Mouse (Mus musculus) embryonic facial prominence, embryonic 14.5 days (tissue): ENCODE measurements at regions not wholly inside any gene's neighbourhood (a gene's known extent, or its start where the extent isn't known, plus 50 kb on each side); places are given as distances from the start of the nearest gene placed in this dataset.

Source experiments
- ATAC-seq: fragments of 200-750 bp; cut with Nextera tagmentation; 2 replicates; pipeline ENCODE4 v1.8.0; 2017; ENCODE audit warnings: low read depth, moderate number of reproducible peaks, moderate TSS enrichment
- DNase-seq: peaks from one replicate; pipeline ENCODE4 v3.0.0-alpha.2; 2015; ENCODE audit warnings: low spot score
- H3K27ac ChIP-seq: fragments of 300-500 bp; sonication (generic); replicated peaks from 2 replicates; pipeline ENCODE4 v1.5.1; 2014; ENCODE audit warnings: low read depth, mild to moderate bottlenecking, low read length, moderate library complexity
- H3K27me3 ChIP-seq: fragments of 300-500 bp; sonication (generic); replicated peaks from 2 replicates; pipeline ENCODE4 v1.6.1; 2014; ENCODE audit warnings: low read length; ENCODE audit not compliant: control insufficient read depth, insufficient read depth
- H3K36me3 ChIP-seq: fragments of 300-500 bp; sonication (generic); 2 replicates; pipeline ENCODE4 v1.6.1; 2014; ENCODE audit warnings: low read length, mixed read lengths; ENCODE audit not compliant: control insufficient read depth, insufficient read depth
- H3K4me1 ChIP-seq: fragments of 300-500 bp; sonication (generic); 2 replicates; pipeline ENCODE4 v1.6.1; 2014; ENCODE audit warnings: antibody characterized with exemption, low read length; ENCODE audit not compliant: control insufficient read depth, insufficient read depth
- H3K4me2 ChIP-seq: fragments of 300-500 bp; sonication (generic); 2 replicates; pipeline ENCODE4 v1.6.1; 2014; ENCODE audit warnings: low read depth, mild to moderate bottlenecking, low read length, moderate library complexity, mixed read lengths
- H3K4me3 ChIP-seq: fragments of 300-500 bp; sonication (generic); 2 replicates; pipeline ENCODE4 v1.5.1; 2014; ENCODE audit warnings: low read depth, mild to moderate bottlenecking, low read length
- H3K9ac ChIP-seq: fragments of 300-500 bp; sonication (generic); 2 replicates; pipeline ENCODE4 v1.6.1; 2014; ENCODE audit warnings: low read depth, mild to moderate bottlenecking, low read length, moderate library complexity, mixed read lengths
- H3K9me3 ChIP-seq: fragments of 300-500 bp; sonication (generic); 2 replicates; pipeline ENCODE4 v1.6.1; 2016; ENCODE audit warnings: low read length; ENCODE audit not compliant: control insufficient read depth
- WGBS: fragments of 180-500 bp; shearing (Covaris S2); extraction: QIAGEN DNeasy Blood & Tissue Kit; methylation state at CpG from one replicate; pipeline ENCODE4 v1.1.7; 2014; 5-methylcytosine and 5-hydroxymethylcytosine counted together

- no peak overlapping the region for H3K9ac ChIP-seq
- no peaks in the 10 kb centered on the region for H3K9me3 ChIP-seq
- H3K36me3 ChIP-seq = no peaks in the 10 kb centered on the region
- ATAC-seq = no peak
- no peaks in the 10 kb centered on the region for H3K27me3 ChIP-seq
- no peaks in the 10 kb centered on the region for H3K4me1 ChIP-seq
- no peak overlapping the region for H3K4me3 ChIP-seq
- H3K4me2 ChIP-seq = no peak overlapping the region
- no peak overlapping the region for H3K27ac ChIP-seq
- DNase-seq = no peak
Measured at GRCm38 (mm10) chr15:46087307-46087706, 5953.1 kb downstream of the 9330182O14Rik start.

- Histone ChIP-seq H3K9me3 (no peaks in the 10 kb centered on the region), H3K27ac (no peak overlapping the region), H3K9ac (no peak overlapping the region), H3K4me3 (no peak overlapping the region), H3K36me3 (no peaks in the 10 kb centered on the region), H3K4me1 (no peaks in the 10 kb centered on the region), H3K27me3 (no peaks in the 10 kb centered on the region), H3K4me2 (no peak overlapping the region)
- WGBS = 81% methylated on average over 4 of the region's 4 CpGs
- DNase-seq (peak; percentile 2), ATAC-seq (no peak)
Measured at GRCm38 (mm10) chr15:46125718-46126373, 5991.7 kb downstream of the 9330182O14Rik start.
